Mouse (Mus musculus) limb, embryonic 12.5 days (tissue): ENCODE results near the gene Exoc6b. TPM values are rescaled to one million over a fixed set of nuclear protein-coding genes. Genes with fewer than 3 reads are reported as not detected.
A peak's percentile ranks its signal among the peaks of the same experiment; 100 is the strongest.

Experiments used
- ATAC-seq: fragments of 200-750 bp; cut with Nextera tagmentation; 2 replicates; pipeline ENCODE4 v1.8.0; 2017; ENCODE audit warnings: low read depth, moderate TSS enrichment; ENCODE audit not compliant: insufficient number of reproducible peaks, insufficient read depth, low FRiP score, low TSS enrichment
- H3K27ac ChIP-seq: fragments of 300-500 bp; sonication (generic); 2 replicates; pipeline ENCODE4 v1.5.1; 2016; ENCODE audit warnings: mild to moderate bottlenecking, moderate library complexity
- H3K27me3 ChIP-seq: fragments of 300-500 bp; sonication (generic); 2 replicates; pipeline ENCODE4 v1.6.1; 2016; ENCODE audit warnings: mild to moderate bottlenecking, moderate library complexity
- H3K36me3 ChIP-seq: fragments of 300-500 bp; sonication (generic); 2 replicates; pipeline ENCODE4 v1.6.1; 2016; ENCODE audit warnings: mild to moderate bottlenecking, moderate library complexity
- H3K4me1 ChIP-seq: fragments of 300-500 bp; sonication (generic); replicated peaks from 2 replicates; pipeline ENCODE4 v1.6.1; 2016
- H3K4me2 ChIP-seq: fragments of 300-500 bp; sonication (generic); 2 replicates; pipeline ENCODE4 v1.6.1; 2016; ENCODE audit warnings: mild to moderate bottlenecking, moderate library complexity
- H3K4me3 ChIP-seq: fragments of 300-500 bp; sonication (generic); replicated peaks from 2 replicates; pipeline ENCODE4 v1.5.1; 2016; ENCODE audit warnings: mild to moderate bottlenecking
- H3K9ac ChIP-seq: fragments of 300-500 bp; sonication (generic); replicated peaks from 2 replicates; pipeline ENCODE4 v1.6.1; 2016; ENCODE audit warnings: mild to moderate bottlenecking, moderate library complexity
- H3K9me3 ChIP-seq: fragments of 300-500 bp; sonication (generic); 2 replicates; pipeline ENCODE4 v1.6.1; 2016; ENCODE audit warnings: mild to moderate bottlenecking, moderate library complexity
- WGBS: fragments of 180-500 bp; shearing (Covaris S2); methylation state at CpG from one replicate; pipeline ENCODE4 v1.1.7; 2016; 5-methylcytosine and 5-hydroxymethylcytosine counted together
- polyA plus RNA-seq: library from polyadenylated mRNA; unstranded; fragments of >200 nt; fragmentation: Nextera tagmentation; extraction: Ambion mirVana; gene quantifications from 2 replicates; pipeline ENCODE4 v1.2.1, GENCODE M21; 2016

The Exoc6b gene
- polyA plus RNA-seq, 1 experiment from 2014 or later: 38.2 TPM

- WGBS: 70% methylated on average over 5 of the region's 5 CpGs
- no peak for ATAC-seq
- Histone ChIP-seq H3K27me3 (no peaks in the 10 kb centered on the region), H3K4me1 (peaks cover 10% of the 10 kb centered on the region), H3K27ac (no peak overlapping the region), H3K4me3 (no peak overlapping the region), H3K9ac (no peak overlapping the region), H3K4me2 (no peak overlapping the region), H3K36me3 (no peaks in the 10 kb centered on the region), H3K9me3 (no peaks in the 10 kb centered on the region)
Measured at GRCm38 (mm10) chr6:84699579-84699978, 369.7 kb downstream of the Exoc6b start.

- Histone ChIP-seq H3K36me3 (no peaks in the 10 kb centered on the region), H3K9ac (no peak overlapping the region), H3K4me1 (peaks cover 10% of the 10 kb centered on the region), H3K4me2 (no peak overlapping the region), H3K9me3 (no peaks in the 10 kb centered on the region), H3K27me3 (no peaks in the 10 kb centered on the region), H3K4me3 (no peak overlapping the region), H3K27ac (no peak overlapping the region)
- 35% methylated on average over 1 of the region's 1 CpGs for WGBS
- ATAC-seq: no peak
Measured at GRCm38 (mm10) chr6:84698288-84698673, 371.0 kb downstream of the Exoc6b start.

GRCm38 (mm10) chr6:84697474-84698287, 371.6 kb downstream of the Exoc6b start:
- no peak overlapping the region for H3K4me3 ChIP-seq
- 54% methylated on average over 9 of the region's 9 CpGs for WGBS
- no peaks in the 10 kb centered on the region for H3K9me3 ChIP-seq
- H3K27ac ChIP-seq: 0 out of 2 replicates have a peak overlapping the region, but pooled peaks have one; percentile 9
- no peak overlapping the region for H3K4me2 ChIP-seq
- H3K4me1 ChIP-seq: peaks cover 10% of the 10 kb centered on the region
- H3K36me3 ChIP-seq: no peaks in the 10 kb centered on the region
- H3K27me3 ChIP-seq: no peaks in the 10 kb centered on the region
- H3K9ac ChIP-seq: no peak overlapping the region
- no peak for ATAC-seq

GRCm38 (mm10) chr6:84693844-84694243, 375.5 kb downstream of the Exoc6b start:
- no peaks in the 10 kb centered on the region for H3K27me3 ChIP-seq
- WGBS: 64% methylated on average over 4 of the region's 4 CpGs
- ATAC-seq: no peak
- H3K4me1 ChIP-seq: peaks cover 14% of the 10 kb centered on the region
- no peak overlapping the region for H3K4me2 ChIP-seq
- no peak overlapping the region for H3K4me3 ChIP-seq
- no peaks in the 10 kb centered on the region for H3K9me3 ChIP-seq
- no peak overlapping the region for H3K9ac ChIP-seq
- H3K36me3 ChIP-seq: no peaks in the 10 kb centered on the region
- no peak overlapping the region for H3K27ac ChIP-seq

GRCm38 (mm10) chr6:84693204-84693603, 376.1 kb downstream of the Exoc6b start:
- Histone ChIP-seq H3K27ac (no peak overlapping the region), H3K9me3 (no peaks in the 10 kb centered on the region), H3K4me3 (no peak overlapping the region), H3K4me2 (no peak overlapping the region), H3K9ac (no peak overlapping the region), H3K4me1 (peaks cover 14% of the 10 kb centered on the region), H3K27me3 (no peaks in the 10 kb centered on the region), H3K36me3 (0 out of 2 replicates have a peak, but pooled peaks cover 3% of the 10 kb centered on the region)
- WGBS: 92% methylated on average over 2 of the region's 2 CpGs
- ATAC-seq: no peak

GRCm38 (mm10) chr6:84691907-84692306, 377.4 kb downstream of the Exoc6b start:
- Histone ChIP-seq H3K4me2 (no peak overlapping the region), H3K9me3 (no peaks in the 10 kb centered on the region), H3K4me1 (peaks cover 4% of the 10 kb centered on the region; the same call in 1 of the 2 replicates), H3K4me3 (no peak overlapping the region), H3K27me3 (no peaks in the 10 kb centered on the region), H3K27ac (no peak overlapping the region), H3K36me3 (0 out of 2 replicates have a peak, but pooled peaks cover 4% of the 10 kb centered on the region), H3K9ac (no peak overlapping the region)
- WGBS: 85% methylated on average over 3 of the region's 3 CpGs
- no peak for ATAC-seq

- ATAC-seq: no peak
- 86% methylated on average over 3 of the region's 3 CpGs for WGBS
Measured at GRCm38 (mm10) chr6:84677770-84678169, 391.5 kb downstream of the Exoc6b start.

GRCm38 (mm10) chr6:84674936-84675335, 394.4 kb downstream of the Exoc6b start:
- Histone ChIP-seq H3K27me3 (no peaks in the 10 kb centered on the region), H3K4me2 (no peak overlapping the region), H3K9me3 (peaks cover 20% of the 10 kb centered on the region; the same call in 1 of the 2 replicates), H3K4me3 (no peak overlapping the region), H3K27ac (no peak overlapping the region), H3K36me3 (no peaks in the 10 kb centered on the region), H3K9ac (no peak overlapping the region), H3K4me1 (0 out of 2 replicates have a peak, but pooled peaks cover 4% of the 10 kb centered on the region)
- no peak for ATAC-seq
- WGBS: 97% methylated on average over 3 of the region's 3 CpGs

More at GRCm38 (mm10) chr6:84677770-84678169, 391.5 kb downstream of the Exoc6b start:
- H3K4me1 ChIP-seq: 0 out of 2 replicates have a peak, but pooled peaks cover 4% of the 10 kb centered on the region
- H3K9me3 ChIP-seq: peaks cover 3% of the 10 kb centered on the region; the same call in 1 of the 2 replicates
- H3K36me3 ChIP-seq: no peaks in the 10 kb centered on the region
- H3K27ac ChIP-seq: no peak overlapping the region
- H3K9ac ChIP-seq: no peak overlapping the region
- H3K4me3 ChIP-seq: no peak overlapping the region
- H3K4me2 ChIP-seq: no peak overlapping the region
- H3K27me3 ChIP-seq: no peaks in the 10 kb centered on the region

- 0 out of 2 replicates have a peak, but pooled peaks cover 4% of the 10 kb centered on the region for H3K4me1 ChIP-seq
- H3K36me3 ChIP-seq: no peaks in the 10 kb centered on the region
- no peak overlapping the region for H3K9ac ChIP-seq
- peaks cover 20% of the 10 kb centered on the region; the same call in 1 of the 2 replicates for H3K9me3 ChIP-seq
- WGBS: 81% methylated on average over 7 of the region's 7 CpGs
- H3K4me2 ChIP-seq: no peak overlapping the region
- no peaks in the 10 kb centered on the region for H3K27me3 ChIP-seq
- no peak overlapping the region for H3K4me3 ChIP-seq
- ATAC-seq: no peak
- no peak overlapping the region for H3K27ac ChIP-seq
Measured at GRCm38 (mm10) chr6:84674136-84674535, 395.2 kb downstream of the Exoc6b start.

- H3K27me3 ChIP-seq: no peaks in the 10 kb centered on the region
- peaks cover 14% of the 10 kb centered on the region for H3K4me1 ChIP-seq
- H3K4me2 ChIP-seq: no peak overlapping the region
- no peak overlapping the region for H3K27ac ChIP-seq
- H3K9me3 ChIP-seq: no peaks in the 10 kb centered on the region
- no peak overlapping the region for H3K9ac ChIP-seq
- H3K36me3 ChIP-seq: no peaks in the 10 kb centered on the region
- 85% methylated on average over 2 of the region's 2 CpGs for WGBS
- no peak overlapping the region for H3K4me3 ChIP-seq
- no peak for ATAC-seq
Measured at GRCm38 (mm10) chr6:84661451-84662112, 407.7 kb downstream of the Exoc6b start.

GRCm38 (mm10) chr6:84660982-84661381, 408.3 kb downstream of the Exoc6b start:
- Histone ChIP-seq H3K9me3 (no peaks in the 10 kb centered on the region), H3K4me2 (no peak overlapping the region), H3K27me3 (no peaks in the 10 kb centered on the region), H3K9ac (no peak overlapping the region), H3K4me1 (peaks cover 20% of the 10 kb centered on the region), H3K4me3 (no peak overlapping the region), H3K27ac (no peak overlapping the region), H3K36me3 (no peaks in the 10 kb centered on the region)
- WGBS: 88% methylated on average over 1 of the region's 1 CpGs
- ATAC-seq: no peak
